Mouse (Mus musculus): ENCODE measurements around the gene Map3k4. TPM values are rescaled to one million over a fixed set of nuclear protein-coding genes. Genes with fewer than 3 reads are reported as not detected.

Map3k4 gene
- polyA plus RNA-seq, 1 experiment from 2014 or later = 62.3 TPM

GRCm38 (mm10) chr17:12271805-12272204, 46.8 kb downstream of the Map3k4 start:
- H3K9ac ChIP-seq (ENCODE audit: low read depth, low read length) = no peak overlapping the region
- DNase-seq (ENCODE audit: low spot score) (no peak), ATAC-seq (ENCODE audit: low FRiP score) (no peak)
- H3K9me3 ChIP-seq (ENCODE audit: control insufficient read depth, low read length) = no peaks in the 10 kb centered on the region
- H3K27me3 ChIP-seq (ENCODE audit: control insufficient read depth, insufficient read depth, low read length) = no peaks in the 10 kb centered on the region
- H3K4me2 ChIP-seq (replicated peaks; ENCODE audit: low read depth, low read length) = no peak overlapping the region
- 95% methylated on average over 18 of the region's 18 CpGs for WGBS
- H3K27ac ChIP-seq (ENCODE audit: low read depth, low read length) = no peak overlapping the region
- no peaks in the 10 kb centered on the region for H3K4me1 ChIP-seq (replicated peaks; ENCODE audit: control insufficient read depth, insufficient read depth, low read length)
- H3K36me3 ChIP-seq (ENCODE audit: control insufficient read depth, insufficient read depth, low read length) = peaks cover 8% of the 10 kb centered on the region
- no peak overlapping the region for H3K4me3 ChIP-seq (ENCODE audit: low read depth, low read length)

- H3K27ac ChIP-seq (ENCODE audit: low read depth, low read length) = no peak overlapping the region
- no peak overlapping the region for H3K4me3 ChIP-seq (ENCODE audit: low read depth, low read length)
- no peaks in the 10 kb centered on the region for H3K9me3 ChIP-seq (ENCODE audit: control insufficient read depth, low read length)
- ATAC-seq (ENCODE audit: low FRiP score) = no peak
- DNase-seq (ENCODE audit: low spot score) = no peak
- H3K36me3 ChIP-seq (ENCODE audit: control insufficient read depth, insufficient read depth, low read length) = peaks cover 8% of the 10 kb centered on the region
- no peaks in the 10 kb centered on the region for H3K27me3 ChIP-seq (ENCODE audit: control insufficient read depth, insufficient read depth, low read length)
- 85% methylated on average over 10 of the region's 10 CpGs for WGBS
- H3K4me1 ChIP-seq (replicated peaks; ENCODE audit: control insufficient read depth, insufficient read depth, low read length) = no peaks in the 10 kb centered on the region
- H3K9ac ChIP-seq (ENCODE audit: low read depth, low read length) = no peak overlapping the region
- no peak overlapping the region for H3K4me2 ChIP-seq (replicated peaks; ENCODE audit: low read depth, low read length)
These were observed 50.1 kb downstream of the Map3k4 start for GRCm38 (mm10) chr17:12268538-12268937.

GRCm38 (mm10) chr17:12268091-12268490, 50.5 kb downstream of the Map3k4 start:
- Histone ChIP-seq H3K4me2 (replicated peaks; ENCODE audit: low read depth, low read length) (no peak overlapping the region), H3K4me3 (ENCODE audit: low read depth, low read length) (no peak overlapping the region), H3K4me1 (replicated peaks; ENCODE audit: control insufficient read depth, insufficient read depth, low read length) (no peaks in the 10 kb centered on the region), H3K36me3 (ENCODE audit: control insufficient read depth, insufficient read depth, low read length) (peaks cover 8% of the 10 kb centered on the region), H3K27ac (ENCODE audit: low read depth, low read length) (no peak overlapping the region), H3K9me3 (ENCODE audit: control insufficient read depth, low read length) (no peaks in the 10 kb centered on the region), H3K9ac (ENCODE audit: low read depth, low read length) (no peak overlapping the region), H3K27me3 (ENCODE audit: control insufficient read depth, insufficient read depth, low read length) (no peaks in the 10 kb centered on the region)
- no peak for ATAC-seq (ENCODE audit: low FRiP score)
- no peak for DNase-seq (ENCODE audit: low spot score)
- WGBS = 80% methylated on average over 4 of the region's 4 CpGs

- Histone ChIP-seq H3K27ac (ENCODE audit: low read depth, low read length) (0 out of 2 replicates have a peak overlapping the region, but pooled peaks have one; percentile 24), H3K9me3 (ENCODE audit: control insufficient read depth, low read length) (no peaks in the 10 kb centered on the region), H3K9ac (ENCODE audit: low read depth, low read length) (no peak overlapping the region), H3K36me3 (ENCODE audit: control insufficient read depth, insufficient read depth, low read length) (peaks cover 5% of the 10 kb centered on the region), H3K27me3 (ENCODE audit: control insufficient read depth, insufficient read depth, low read length) (no peaks in the 10 kb centered on the region), H3K4me1 (replicated peaks; ENCODE audit: control insufficient read depth, insufficient read depth, low read length) (no peaks in the 10 kb centered on the region), H3K4me2 (replicated peaks; ENCODE audit: low read depth, low read length) (no peak overlapping the region), H3K4me3 (ENCODE audit: low read depth, low read length) (no peak overlapping the region)
- 72% methylated on average over 21 of the region's 21 CpGs for WGBS
- peak; percentile 78; the same call in 1 of the 2 replicates for ATAC-seq (ENCODE audit: low FRiP score)
- peak; percentile 43 for DNase-seq (ENCODE audit: low spot score)
These were observed 52.3 kb downstream of the Map3k4 start for GRCm38 (mm10) chr17:12265969-12266925.

- ATAC-seq (ENCODE audit: low FRiP score) = no peak
- Histone ChIP-seq H3K4me1 (replicated peaks; ENCODE audit: control insufficient read depth, insufficient read depth, low read length) (no peaks in the 10 kb centered on the region), H3K9ac (ENCODE audit: low read depth, low read length) (no peak overlapping the region), H3K4me3 (ENCODE audit: low read depth, low read length) (no peak overlapping the region), H3K4me2 (replicated peaks; ENCODE audit: low read depth, low read length) (no peak overlapping the region), H3K27me3 (ENCODE audit: control insufficient read depth, insufficient read depth, low read length) (no peaks in the 10 kb centered on the region), H3K27ac (ENCODE audit: low read depth, low read length) (no peak overlapping the region), H3K9me3 (ENCODE audit: control insufficient read depth, low read length) (no peaks in the 10 kb centered on the region), H3K36me3 (ENCODE audit: control insufficient read depth, insufficient read depth, low read length) (0 out of 2 replicates have a peak, but pooled peaks cover 4% of the 10 kb centered on the region)
- no peak for DNase-seq (ENCODE audit: low spot score)
- WGBS = 91% methylated on average over 3 of the region's 3 CpGs
These were observed 54.3 kb downstream of the Map3k4 start for GRCm38 (mm10) chr17:12264293-12264692.

- no peak overlapping the region for H3K9ac ChIP-seq (ENCODE audit: low read depth, low read length)
- 79% methylated on average over 13 of the region's 13 CpGs for WGBS
- H3K4me1 ChIP-seq (replicated peaks; ENCODE audit: control insufficient read depth, insufficient read depth, low read length) = no peaks in the 10 kb centered on the region
- H3K9me3 ChIP-seq (ENCODE audit: control insufficient read depth, low read length) = no peaks in the 10 kb centered on the region
- DNase-seq (ENCODE audit: low spot score) (no peak), ATAC-seq (ENCODE audit: low FRiP score) (no peak)
- H3K27me3 ChIP-seq (ENCODE audit: control insufficient read depth, insufficient read depth, low read length) = no peaks in the 10 kb centered on the region
- 0 out of 2 replicates have a peak, but pooled peaks cover 4% of the 10 kb centered on the region for H3K36me3 ChIP-seq (ENCODE audit: control insufficient read depth, insufficient read depth, low read length)
- H3K4me3 ChIP-seq (ENCODE audit: low read depth, low read length) = no peak overlapping the region
- no peak overlapping the region for H3K4me2 ChIP-seq (replicated peaks; ENCODE audit: low read depth, low read length)
- no peak overlapping the region for H3K27ac ChIP-seq (ENCODE audit: low read depth, low read length)
These were observed 54.8 kb downstream of the Map3k4 start for GRCm38 (mm10) chr17:12263787-12264186.

GRCm38 (mm10) chr17:12262851-12263250, 55.7 kb downstream of the Map3k4 start:
- no peak overlapping the region for H3K9ac ChIP-seq (ENCODE audit: low read depth, low read length)
- H3K27me3 ChIP-seq (ENCODE audit: control insufficient read depth, insufficient read depth, low read length) = no peaks in the 10 kb centered on the region
- no peaks in the 10 kb centered on the region for H3K4me1 ChIP-seq (replicated peaks; ENCODE audit: control insufficient read depth, insufficient read depth, low read length)
- H3K27ac ChIP-seq (ENCODE audit: low read depth, low read length) = no peak overlapping the region
- WGBS = 95% methylated on average over 8 of the region's 8 CpGs
- DNase-seq (ENCODE audit: low spot score) (no peak), ATAC-seq (ENCODE audit: low FRiP score) (no peak)
- no peak overlapping the region for H3K4me3 ChIP-seq (ENCODE audit: low read depth, low read length)
- 0 out of 2 replicates have a peak, but pooled peaks cover 4% of the 10 kb centered on the region for H3K36me3 ChIP-seq (ENCODE audit: control insufficient read depth, insufficient read depth, low read length)
- no peak overlapping the region for H3K4me2 ChIP-seq (replicated peaks; ENCODE audit: low read depth, low read length)
- H3K9me3 ChIP-seq (ENCODE audit: control insufficient read depth, low read length) = no peaks in the 10 kb centered on the region

- WGBS = 76% methylated on average over 2 of the region's 2 CpGs
- H3K4me2 ChIP-seq (replicated peaks; ENCODE audit: low read depth, low read length) = no peak overlapping the region
- no peak overlapping the region for H3K27ac ChIP-seq (ENCODE audit: low read depth, low read length)
- no peaks in the 10 kb centered on the region for H3K27me3 ChIP-seq (ENCODE audit: control insufficient read depth, insufficient read depth, low read length)
- no peaks in the 10 kb centered on the region for H3K4me1 ChIP-seq (replicated peaks; ENCODE audit: control insufficient read depth, insufficient read depth, low read length)
- no peak overlapping the region for H3K9ac ChIP-seq (ENCODE audit: low read depth, low read length)
- no peaks in the 10 kb centered on the region for H3K9me3 ChIP-seq (ENCODE audit: control insufficient read depth, low read length)
- no peak overlapping the region for H3K4me3 ChIP-seq (ENCODE audit: low read depth, low read length)
- 0 out of 2 replicates have a peak, but pooled peaks cover 4% of the 10 kb centered on the region for H3K36me3 ChIP-seq (ENCODE audit: control insufficient read depth, insufficient read depth, low read length)
- ATAC-seq (ENCODE audit: low FRiP score) (no peak), DNase-seq (ENCODE audit: low spot score) (no peak)
These were observed 56.7 kb downstream of the Map3k4 start for GRCm38 (mm10) chr17:12261887-12262286.

GRCm38 (mm10) chr17:12261376-12261775, 57.2 kb downstream of the Map3k4 start:
- H3K27me3 ChIP-seq (ENCODE audit: control insufficient read depth, insufficient read depth, low read length) = no peaks in the 10 kb centered on the region
- no peaks in the 10 kb centered on the region for H3K9me3 ChIP-seq (ENCODE audit: control insufficient read depth, low read length)
- H3K36me3 ChIP-seq (ENCODE audit: control insufficient read depth, insufficient read depth, low read length) = 0 out of 2 replicates have a peak, but pooled peaks cover 6% of the 10 kb centered on the region
- ATAC-seq (ENCODE audit: low FRiP score) (no peak), DNase-seq (ENCODE audit: low spot score) (no peak)
- no peak overlapping the region for H3K9ac ChIP-seq (ENCODE audit: low read depth, low read length)
- no peak overlapping the region for H3K4me3 ChIP-seq (ENCODE audit: low read depth, low read length)
- H3K27ac ChIP-seq (ENCODE audit: low read depth, low read length) = no peak overlapping the region
- WGBS = 92% methylated on average over 7 of the region's 7 CpGs
- no peaks in the 10 kb centered on the region for H3K4me1 ChIP-seq (replicated peaks; ENCODE audit: control insufficient read depth, insufficient read depth, low read length)
- H3K4me2 ChIP-seq (replicated peaks; ENCODE audit: low read depth, low read length) = no peak overlapping the region
